Mouse (Mus musculus) lung, postnatal 4 days (tissue): ENCODE measurements at regions not wholly inside any gene's neighbourhood (a gene's known extent, or its start where the extent isn't known, plus 50 kb on each side); places are given as distances from the start of the nearest gene placed in this dataset.
A peak's percentile ranks its signal among the peaks of the same experiment; 100 is the strongest.

ENCODE experiments used
- DNase-seq, 2 experiments: peaks; one replicate each; pipeline ENCODE4 v3.0.0; 2021

DNA sequence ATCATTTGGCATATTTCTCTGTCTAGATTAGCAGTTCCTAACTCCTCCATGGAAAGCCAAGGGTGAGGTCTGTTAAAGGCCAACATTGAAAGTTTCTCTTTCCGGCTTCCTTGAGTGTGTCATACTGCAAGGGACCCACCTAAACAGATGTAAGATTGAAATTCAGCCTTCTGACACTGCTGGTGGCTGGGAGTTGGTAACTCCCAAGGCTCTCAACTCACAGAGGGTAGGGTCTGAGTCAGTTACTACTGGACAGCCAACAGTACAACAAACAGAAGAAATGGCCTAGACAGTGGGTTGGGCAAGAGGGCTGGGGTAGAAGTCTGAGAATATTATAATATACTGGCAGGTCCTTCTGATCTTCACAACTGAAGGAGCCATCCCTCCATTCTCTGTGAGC lies 193.7 kb upstream of the Ppp2r3a start:
- DNase-seq = no peak

DNA sequence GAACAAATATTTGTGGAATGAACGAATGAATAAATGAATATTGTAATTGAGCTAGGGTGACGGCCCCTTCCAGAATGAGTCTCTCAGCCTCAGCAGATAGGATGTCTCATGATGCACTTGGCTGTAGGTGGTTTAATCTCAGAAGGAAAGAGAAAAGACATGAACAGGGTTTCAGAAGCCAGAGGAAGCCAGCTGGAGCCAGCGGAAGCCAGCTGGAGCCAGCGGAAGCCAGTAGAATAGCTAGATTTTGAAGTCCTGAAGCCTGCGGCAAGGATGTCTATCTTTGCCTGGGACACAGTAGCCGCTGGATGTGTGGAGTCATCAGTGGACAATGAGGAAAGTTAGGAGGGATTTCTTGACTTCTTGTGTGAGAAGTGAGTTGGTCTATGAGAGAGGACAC lies 188.3 kb upstream of the Ppp2r3a start:
- no peak for DNase-seq

DNA sequence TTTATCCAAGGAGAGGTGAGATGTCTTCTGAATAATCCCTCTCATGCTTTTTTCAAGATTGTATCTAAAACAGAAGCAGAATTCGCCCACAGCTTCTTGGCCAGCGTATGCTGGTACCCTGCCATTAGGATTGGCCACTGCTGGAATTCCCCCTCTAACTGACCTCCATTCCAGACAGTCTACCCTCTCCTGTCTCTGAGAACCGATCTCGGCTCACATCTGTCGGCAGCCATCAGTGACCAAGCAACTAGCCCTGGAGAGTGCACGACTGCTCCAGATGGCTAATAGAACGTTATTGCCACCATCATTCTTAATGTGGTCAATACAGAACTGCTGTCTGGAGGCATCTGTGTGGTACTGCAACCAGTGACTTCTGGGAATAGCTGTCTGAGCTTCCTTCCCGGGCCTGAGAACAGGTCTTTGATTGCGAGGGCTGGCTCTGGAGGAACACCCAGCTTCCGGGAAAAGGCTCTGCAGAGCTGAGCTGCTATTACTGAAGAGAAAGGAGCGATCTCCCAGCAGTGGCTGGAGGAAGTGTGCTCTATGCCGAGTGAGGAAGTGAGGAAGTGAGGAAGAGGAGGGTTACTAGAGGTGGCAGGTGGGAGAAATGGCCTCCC lies 187.1 kb upstream of the Ppp2r3a start:
- no peak for DNase-seq

- DNase-seq = no peak
Observed at GRCm38 (mm10) chr9:101424974-101425670, 173.5 kb upstream of the Ppp2r3a start.

DNA sequence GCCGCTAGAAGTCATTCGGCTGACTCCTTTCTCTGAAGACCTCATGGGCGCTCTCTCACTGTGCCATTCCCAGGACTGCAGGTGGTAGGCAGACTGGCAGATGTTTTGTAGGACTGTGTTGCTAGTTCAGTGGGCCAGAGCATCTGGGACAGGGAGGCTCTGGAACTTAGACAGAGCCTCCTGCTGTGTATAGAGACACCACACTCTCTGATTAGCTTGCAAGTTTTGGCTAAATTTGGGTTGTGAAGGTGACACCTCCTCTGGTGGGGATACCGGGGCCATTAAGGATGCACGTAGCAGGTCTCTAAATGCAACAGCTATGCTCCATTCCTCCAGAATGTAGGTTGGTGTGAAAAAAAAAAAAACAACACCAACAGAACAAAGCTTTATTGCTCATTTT lies 171.4 kb upstream of the Ppp2r3a start:
- DNase-seq = no peak

GRCm38 (mm10) chr9:101422006-101422405 lies 170.4 kb upstream of the Ppp2r3a start:
- no peak for DNase-seq

- no peak for DNase-seq
Observed at GRCm38 (mm10) chr9:101421136-101421535, 169.5 kb upstream of the Ppp2r3a start.

- DNase-seq = no peak
Observed at GRCm38 (mm10) chr9:101420181-101420580, 168.6 kb upstream of the Ppp2r3a start.

DNA sequence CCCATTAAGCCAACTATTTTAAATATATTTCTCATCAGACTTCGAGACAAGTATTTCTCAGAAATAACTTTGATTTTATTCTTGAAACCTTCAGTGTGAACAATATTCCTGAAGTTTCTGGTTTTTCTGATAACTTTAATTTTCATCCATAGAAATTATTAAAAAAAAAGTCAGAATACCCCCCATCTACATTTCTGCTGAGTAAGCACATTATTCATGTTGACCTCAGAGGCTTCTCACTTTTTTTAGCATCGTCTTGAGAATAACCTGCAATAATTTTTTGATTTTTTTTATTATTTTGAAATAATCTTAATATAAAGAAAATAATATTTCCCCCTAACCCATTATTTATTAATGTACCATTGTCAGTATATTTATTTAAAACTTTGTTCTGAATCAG lies 166.1 kb upstream of the Ppp2r3a start:
- DNase-seq = no peak

DNA sequence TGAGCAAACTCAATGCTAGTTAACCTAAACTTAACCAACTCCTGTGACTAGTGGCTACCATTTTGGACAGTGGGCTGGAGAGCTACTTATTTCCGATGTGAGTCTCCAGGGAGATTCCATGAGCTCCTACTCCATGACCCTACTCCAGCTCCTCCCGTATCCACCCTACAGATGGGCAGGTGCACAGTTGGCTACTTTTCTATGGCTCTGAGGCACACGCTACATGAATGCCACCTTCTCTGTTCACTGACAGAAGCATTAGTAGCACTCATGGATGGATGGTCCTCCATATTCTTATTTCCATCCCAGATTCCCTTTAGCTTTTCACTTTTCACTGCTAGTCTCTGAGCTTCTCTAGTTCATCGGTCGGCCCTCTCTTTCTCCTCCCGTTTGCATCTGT lies 164.7 kb upstream of the Ppp2r3a start:
- no peak for DNase-seq

DNA sequence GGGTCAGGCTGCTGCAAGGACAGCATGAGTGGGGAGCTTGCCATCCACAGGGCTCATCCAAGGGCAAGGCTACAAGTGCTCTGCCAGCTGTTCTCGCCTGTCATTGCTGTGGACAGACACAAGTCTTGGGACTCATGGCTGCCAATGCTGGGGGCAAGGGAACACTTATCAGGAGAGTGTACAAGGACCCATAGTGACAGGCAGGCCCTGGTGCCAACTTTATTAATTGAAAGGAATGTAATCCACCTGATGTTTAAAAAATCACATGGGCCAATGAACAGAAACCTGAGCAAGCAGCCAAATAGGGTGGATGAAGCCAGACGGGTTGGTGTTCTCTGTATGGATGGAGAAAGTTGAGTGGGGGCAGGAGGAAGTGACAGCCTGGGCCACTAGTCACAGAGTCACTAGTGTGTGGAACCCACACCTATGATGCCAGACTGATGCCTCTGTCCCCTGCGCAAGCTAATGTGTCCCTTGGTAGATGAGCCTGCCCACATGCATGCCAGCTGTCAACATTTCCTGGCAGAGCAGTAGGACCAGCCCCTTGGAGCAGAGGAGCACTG lies 161.6 kb upstream of the Ppp2r3a start:
- no peak for DNase-seq

DNA sequence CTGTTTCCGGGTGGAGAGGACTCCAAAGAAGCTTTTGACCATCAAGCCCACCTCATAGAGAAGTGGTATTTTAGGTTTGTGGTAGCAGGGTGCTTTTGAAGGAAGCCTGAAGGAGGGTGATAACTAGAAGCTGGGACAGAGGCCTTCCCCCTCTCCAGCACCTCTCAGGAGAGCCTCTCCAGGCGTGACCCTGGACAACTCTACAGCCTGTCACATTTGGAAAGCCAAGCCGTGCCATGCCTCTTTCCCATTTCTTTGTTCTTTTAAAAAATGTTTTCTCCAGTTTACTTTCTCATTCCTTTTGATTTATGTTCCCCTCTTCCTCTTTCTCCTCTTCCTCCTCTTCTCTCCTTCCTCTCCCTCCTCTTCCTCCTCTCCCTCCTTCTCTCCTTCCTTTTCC lies 160.4 kb upstream of the Ppp2r3a start:
- no peak for DNase-seq

DNA sequence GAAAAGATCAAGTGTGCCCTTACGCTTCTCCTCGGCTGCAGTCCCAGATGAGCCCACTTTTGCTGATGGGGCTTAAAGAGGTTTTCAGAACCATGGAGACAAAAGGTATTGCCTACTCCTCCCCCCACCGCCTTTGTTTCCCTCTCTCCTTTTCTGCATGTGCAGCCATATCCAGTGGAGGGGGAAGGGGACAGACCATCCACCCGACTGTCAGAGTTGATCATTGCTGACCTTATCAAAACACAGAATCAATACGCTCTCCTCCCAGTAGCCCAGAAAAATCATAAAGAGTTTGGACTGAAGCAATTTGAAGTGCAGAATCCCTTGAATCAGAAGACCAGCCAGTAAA lies 159.9 kb upstream of the Ppp2r3a start:
- no peak for DNase-seq

DNA sequence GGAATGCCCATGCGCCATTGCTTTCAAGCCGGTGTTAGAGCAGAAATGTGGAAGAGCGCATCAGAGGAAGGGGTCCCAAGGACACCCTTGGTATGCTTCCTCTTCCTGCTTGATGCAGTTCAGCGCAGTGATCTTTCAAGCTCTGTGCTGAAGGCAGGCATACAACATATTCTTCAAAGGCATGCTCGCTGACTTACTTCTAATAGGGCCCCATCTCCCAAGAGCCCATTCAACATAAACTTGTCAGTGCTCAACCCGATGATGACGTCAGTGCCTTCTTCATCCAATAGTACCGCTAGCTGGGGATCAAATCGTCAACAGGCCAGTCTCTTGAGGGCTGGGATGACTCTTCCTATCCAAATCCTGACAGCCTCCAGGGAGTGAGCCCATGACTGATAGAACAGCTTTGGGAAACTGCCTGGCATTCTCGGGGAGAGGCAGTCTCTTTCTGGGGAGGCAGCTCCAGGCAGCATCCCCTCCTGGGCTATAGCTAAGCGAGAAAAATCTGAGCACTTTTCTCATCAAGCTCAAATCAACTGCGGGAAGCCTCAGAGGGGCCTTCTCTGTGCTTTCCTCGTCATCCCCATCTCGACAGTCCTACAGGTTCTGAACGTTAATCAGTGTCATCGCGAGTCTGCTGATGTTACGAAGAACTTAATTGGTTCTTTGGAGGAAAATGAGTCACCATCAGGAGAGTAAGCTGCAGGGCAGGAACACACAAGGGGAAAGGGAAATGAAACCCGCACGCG lies 159.4 kb upstream of the Ppp2r3a start:
- DNase-seq = no peak

GRCm38 (mm10) chr9:101410348-101410747 lies 158.8 kb upstream of the Ppp2r3a start:
- no peak for DNase-seq

DNA sequence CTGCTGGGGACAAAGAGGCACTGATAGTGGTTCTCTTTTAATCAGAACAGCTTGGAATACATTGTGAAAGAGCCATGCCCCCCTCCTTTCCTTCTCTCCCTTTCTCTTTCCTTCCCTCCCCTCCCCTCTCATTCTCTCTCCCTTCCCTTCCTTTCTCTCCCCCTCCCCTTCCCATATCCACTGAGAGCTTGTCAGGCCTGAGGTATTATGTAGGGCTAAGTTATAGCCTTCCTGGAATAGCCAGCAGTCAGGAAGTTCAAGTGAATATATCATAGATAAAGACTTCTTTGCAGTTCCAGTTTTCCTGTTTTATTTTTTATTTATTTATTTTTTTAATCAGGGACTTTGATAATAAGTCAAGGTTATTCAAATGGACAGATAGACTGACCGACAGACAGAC lies 156.5 kb upstream of the Ppp2r3a start:
- DNase-seq = no peak

DNA sequence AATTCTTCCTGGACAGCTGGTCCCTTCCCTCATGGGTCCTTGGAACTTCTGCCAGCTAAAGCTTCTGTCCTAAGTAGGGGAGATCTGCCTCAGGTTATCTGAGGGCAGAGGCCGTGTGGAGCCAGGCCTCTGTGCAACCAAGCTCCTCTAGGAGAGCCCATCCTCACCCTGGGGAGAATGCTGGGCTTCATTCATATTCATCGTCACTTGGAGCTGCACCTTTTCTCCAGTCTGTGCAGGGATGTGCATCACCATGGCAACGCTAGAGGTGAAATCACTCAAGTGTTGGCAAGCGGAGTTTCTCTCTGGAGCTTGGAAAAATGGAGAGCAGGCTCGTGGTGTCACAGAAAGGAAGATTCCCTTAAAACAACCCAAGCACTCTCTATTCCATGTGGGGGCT lies 155.5 kb upstream of the Ppp2r3a start:
- DNase-seq = no peak

- DNase-seq = no peak
Observed at GRCm38 (mm10) chr9:101404441-101405081, 153.0 kb upstream of the Ppp2r3a start.

DNA sequence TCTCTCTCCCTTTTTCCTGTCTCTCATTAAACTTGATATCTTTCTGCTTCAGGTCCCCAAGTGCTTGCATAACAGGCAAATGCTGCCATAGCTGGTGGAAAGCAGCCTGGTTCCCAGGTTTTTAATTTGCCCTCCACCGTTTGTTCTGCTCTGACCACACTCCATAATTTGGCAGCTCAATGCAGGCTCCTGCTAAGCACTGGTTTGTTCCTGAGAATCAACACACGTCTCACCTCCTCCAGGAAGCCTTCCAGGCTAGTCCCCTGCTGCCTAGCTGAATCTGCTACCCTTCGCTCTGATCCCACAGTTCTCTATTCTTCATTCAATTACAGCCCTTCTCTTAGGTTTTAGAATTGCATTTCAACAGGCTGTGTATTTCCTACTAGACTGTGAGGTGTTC lies 152.4 kb upstream of the Ppp2r3a start:
- DNase-seq = no peak

- DNase-seq = no peak
Observed at GRCm38 (mm10) chr9:101402544-101403194, 151.1 kb upstream of the Ppp2r3a start.

DNA sequence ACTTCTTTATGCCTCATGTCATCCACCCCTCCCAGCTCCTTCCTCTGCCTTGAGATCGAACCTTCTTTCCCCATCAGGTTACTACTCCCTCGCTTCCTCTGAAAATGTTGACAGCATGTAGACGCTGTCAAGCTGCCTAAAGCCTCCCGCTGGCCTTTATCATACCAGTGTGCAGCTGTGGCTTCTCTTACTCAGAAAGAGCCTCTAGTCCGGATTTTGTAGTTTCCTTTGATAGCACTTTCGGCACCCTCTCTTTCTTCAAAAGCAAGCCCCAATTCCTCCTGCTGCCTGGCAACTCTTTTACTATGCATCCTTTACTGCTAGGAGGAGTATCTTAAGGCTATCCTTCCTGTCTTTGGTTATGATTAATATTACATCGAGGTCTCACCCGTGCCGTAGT lies 149.8 kb upstream of the Ppp2r3a start:
- no peak for DNase-seq

GRCm38 (mm10) chr9:101398858-101399257 lies 147.3 kb upstream of the Ppp2r3a start:
- no peak for DNase-seq

DNA sequence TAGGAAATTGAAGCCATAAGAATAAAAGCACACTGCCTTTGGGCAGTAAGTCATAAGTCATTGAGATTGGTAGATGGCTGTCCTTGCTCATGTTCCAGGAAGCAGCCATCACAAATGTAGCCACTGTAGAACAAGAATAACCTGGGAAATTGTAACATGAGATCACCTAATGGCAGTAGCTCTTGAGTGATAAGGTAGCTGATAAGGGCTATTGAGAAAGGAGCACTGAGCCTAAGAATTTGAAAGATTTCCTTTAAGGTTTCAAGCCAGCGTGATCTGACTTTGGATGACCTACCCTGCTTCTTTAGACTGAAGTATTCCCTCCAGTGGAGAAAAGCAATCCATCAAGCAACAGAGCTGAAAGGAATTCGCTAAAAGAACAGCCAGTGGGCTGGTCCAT lies 117.8 kb upstream of the Ppp2r3a start:
- peak in 1 of 2 experiments; percentile 3 for DNase-seq
